Mouse (Mus musculus): Measurements from ENCODE around the gene Hlcs. TPM values are rescaled to one million over a fixed set of nuclear protein-coding genes. Genes with fewer than 3 reads are reported as not detected.

The Hlcs gene
- polyA plus RNA-seq, 1 experiment = 9.5 TPM

- Histone ChIP-seq H3K4me3 (replicated peaks; ENCODE audit: extremely low read depth, low read depth, low read length) (no peak overlapping the region), H3K4me1 (ENCODE audit: control insufficient read depth, insufficient read depth, low read length) (0 out of 2 replicates have a peak, but pooled peaks cover 2% of the 10 kb centered on the region)
- TF ChIP-seq POLR2A (IDR thresholded peaks at IDR 0.05; ENCODE audit: borderline replicate concordance, extremely low read depth, low read depth, low read length) (no peak), CTCF (IDR thresholded peaks at IDR 0.05; ENCODE audit: insufficient read depth, low read length) (peak; percentile 97)
- DNase-seq = peak; percentile 87
- 1% methylated on average over 9 of the region's 9 CpGs for WGBS
Observed at GRCm38 (mm10) chr16:94269635-94270034, 43.7 kb downstream of the Hlcs start.

- TF ChIP-seq POLR2A (IDR thresholded peaks at IDR 0.05; ENCODE audit: borderline replicate concordance, extremely low read depth, low read depth, low read length) (no peak), CTCF (IDR thresholded peaks at IDR 0.05; ENCODE audit: insufficient read depth, low read length) (no peak)
- H3K4me3 ChIP-seq (replicated peaks; ENCODE audit: extremely low read depth, low read depth, low read length) = no peak overlapping the region
- DNase-seq = no peak
- H3K4me1 ChIP-seq (ENCODE audit: control insufficient read depth, insufficient read depth, low read length) = no peaks in the 10 kb centered on the region
- 76% methylated on average over 14 of the region's 14 CpGs for WGBS
Observed at GRCm38 (mm10) chr16:94268205-94268604, 45.2 kb downstream of the Hlcs start.

- 78% methylated on average over 6 of the region's 6 CpGs for WGBS
- TF ChIP-seq POLR2A (IDR thresholded peaks at IDR 0.05; ENCODE audit: borderline replicate concordance, extremely low read depth, low read depth, low read length) (no peak), CTCF (IDR thresholded peaks at IDR 0.05; ENCODE audit: insufficient read depth, low read length) (no peak)
- H3K4me3 ChIP-seq (replicated peaks; ENCODE audit: extremely low read depth, low read depth, low read length) = no peak overlapping the region
- no peaks in the 10 kb centered on the region for H3K4me1 ChIP-seq (ENCODE audit: control insufficient read depth, insufficient read depth, low read length)
- DNase-seq = no peak
Observed at GRCm38 (mm10) chr16:94264611-94265010, 48.8 kb downstream of the Hlcs start.

GRCm38 (mm10) chr16:94262501-94262900 lies 50.9 kb downstream of the Hlcs start:
- no peak overlapping the region for H3K4me3 ChIP-seq (replicated peaks; ENCODE audit: extremely low read depth, low read depth, low read length)
- WGBS = 88% methylated on average over 19 of the region's 19 CpGs
- DNase-seq = no peak
- TF ChIP-seq POLR2A (IDR thresholded peaks at IDR 0.05; ENCODE audit: borderline replicate concordance, extremely low read depth, low read depth, low read length) = no peak
- TF ChIP-seq CTCF (IDR thresholded peaks at IDR 0.05; ENCODE audit: insufficient read depth, low read length) = no peak
- no peaks in the 10 kb centered on the region for H3K4me1 ChIP-seq (ENCODE audit: control insufficient read depth, insufficient read depth, low read length)

- TF ChIP-seq CTCF (IDR thresholded peaks at IDR 0.05; ENCODE audit: insufficient read depth, low read length) = no peak
- TF ChIP-seq POLR2A (IDR thresholded peaks at IDR 0.05; ENCODE audit: borderline replicate concordance, extremely low read depth, low read depth, low read length) = no peak
- DNase-seq = no peak
- Histone ChIP-seq H3K4me1 (ENCODE audit: control insufficient read depth, insufficient read depth, low read length) (no peaks in the 10 kb centered on the region), H3K4me3 (replicated peaks; ENCODE audit: extremely low read depth, low read depth, low read length) (no peak overlapping the region)
- WGBS = 82% methylated on average over 19 of the region's 19 CpGs
Observed at GRCm38 (mm10) chr16:94260938-94261630, 52.3 kb downstream of the Hlcs start.

- H3K4me3 ChIP-seq (replicated peaks; ENCODE audit: extremely low read depth, low read depth, low read length) = no peak overlapping the region
- H3K4me1 ChIP-seq (ENCODE audit: control insufficient read depth, insufficient read depth, low read length) = no peaks in the 10 kb centered on the region
- 43% methylated on average over 14 of the region's 14 CpGs for WGBS
- TF ChIP-seq CTCF (IDR thresholded peaks at IDR 0.05; ENCODE audit: insufficient read depth, low read length) = peak; percentile 93
- TF ChIP-seq POLR2A (IDR thresholded peaks at IDR 0.05; ENCODE audit: borderline replicate concordance, extremely low read depth, low read depth, low read length) = no peak
- peak; percentile 63 for DNase-seq
Observed at GRCm38 (mm10) chr16:94258366-94259310, 54.7 kb downstream of the Hlcs start.

GRCm38 (mm10) chr16:94255592-94255991 lies 57.8 kb downstream of the Hlcs start:
- no peak overlapping the region for H3K4me3 ChIP-seq (replicated peaks; ENCODE audit: extremely low read depth, low read depth, low read length)
- DNase-seq = no peak
- 90% methylated on average over 4 of the region's 4 CpGs for WGBS
- no peaks in the 10 kb centered on the region for H3K4me1 ChIP-seq (ENCODE audit: control insufficient read depth, insufficient read depth, low read length)
- no peak for TF ChIP-seq POLR2A (IDR thresholded peaks at IDR 0.05; ENCODE audit: borderline replicate concordance, extremely low read depth, low read depth, low read length)
- TF ChIP-seq CTCF (IDR thresholded peaks at IDR 0.05; ENCODE audit: insufficient read depth, low read length) = no peak

GRCm38 (mm10) chr16:94255035-94255434 lies 58.3 kb downstream of the Hlcs start:
- TF ChIP-seq POLR2A (IDR thresholded peaks at IDR 0.05; ENCODE audit: borderline replicate concordance, extremely low read depth, low read depth, low read length) (no peak), CTCF (IDR thresholded peaks at IDR 0.05; ENCODE audit: insufficient read depth, low read length) (no peak)
- WGBS = 96% methylated on average over 6 of the region's 6 CpGs
- no peak for DNase-seq
- Histone ChIP-seq H3K4me3 (replicated peaks; ENCODE audit: extremely low read depth, low read depth, low read length) (no peak overlapping the region), H3K4me1 (ENCODE audit: control insufficient read depth, insufficient read depth, low read length) (no peaks in the 10 kb centered on the region)

GRCm38 (mm10) chr16:94254415-94254891 lies 58.9 kb downstream of the Hlcs start:
- H3K4me1 ChIP-seq (ENCODE audit: control insufficient read depth, insufficient read depth, low read length) = no peaks in the 10 kb centered on the region
- WGBS = 82% methylated on average over 12 of the region's 12 CpGs
- H3K4me3 ChIP-seq (replicated peaks; ENCODE audit: extremely low read depth, low read depth, low read length) = no peak overlapping the region
- no peak for TF ChIP-seq POLR2A (IDR thresholded peaks at IDR 0.05; ENCODE audit: borderline replicate concordance, extremely low read depth, low read depth, low read length)
- no peak for TF ChIP-seq CTCF (IDR thresholded peaks at IDR 0.05; ENCODE audit: insufficient read depth, low read length)
- no peak for DNase-seq

Data from lung, adult 2 months (tissue).